Mouse (Mus musculus) 3T3-L1 (cell line): ENCODE results near the gene Ythdf1.

Experiments used
- DNase-seq: peaks from one replicate; pipeline ENCODE4 v3.0.0-alpha.2; 2015; ENCODE audit warnings: low read depth, low spot score

Ythdf1 gene

GRCm38 (mm10) chr2:180910928-180911327 is 9.8 kb downstream of the Ythdf1 start:
- no peak for DNase-seq

- no peak for DNase-seq
Observed at GRCm38 (mm10) chr2:180905556-180906221, 15.1 kb downstream of the Ythdf1 start.

DNA sequence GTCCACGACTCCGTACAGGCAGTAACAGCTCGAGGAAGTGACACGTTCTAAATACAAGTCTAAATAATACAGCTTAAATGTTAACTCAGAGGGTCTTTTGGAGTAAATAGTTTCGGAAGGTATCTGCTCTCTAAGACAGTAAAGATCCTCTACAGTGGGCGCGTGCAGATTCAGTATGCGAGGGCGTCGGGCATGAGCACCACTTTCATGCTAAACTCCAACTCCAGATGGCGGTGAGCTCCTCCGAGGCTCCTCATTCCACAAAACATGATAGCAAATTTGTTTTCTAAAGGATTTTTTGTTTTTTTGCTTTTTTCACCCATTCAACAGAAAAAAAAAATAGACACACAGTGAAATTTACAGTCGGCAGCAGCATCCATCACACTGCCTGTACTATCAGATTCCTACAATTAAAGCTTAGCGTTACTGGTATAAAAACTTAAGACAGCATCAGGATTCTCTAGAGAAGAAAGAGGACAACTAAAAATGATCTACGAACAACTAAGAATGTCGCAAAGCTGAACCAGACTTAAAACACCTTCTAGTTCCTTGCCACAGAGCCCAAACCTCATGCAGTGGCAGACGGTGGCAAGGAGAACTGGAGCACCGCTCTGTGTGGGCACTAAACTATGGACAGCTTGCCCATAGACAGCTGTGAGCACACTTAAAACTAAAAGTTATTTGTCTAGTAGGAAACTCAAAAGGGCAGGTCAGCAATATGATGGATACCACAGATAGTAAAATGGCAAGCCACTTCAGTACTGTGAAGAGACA is 16.1 kb downstream of the Ythdf1 start:
- DNase-seq = no peak

- DNase-seq = peak; percentile 73
Observed at GRCm38 (mm10) chr2:180902086-180902485, 18.7 kb downstream of the Ythdf1 start.

GRCm38 (mm10) chr2:180897857-180898256 is 22.9 kb downstream of the Ythdf1 start:
- no peak for DNase-seq

- no peak for DNase-seq
Observed at GRCm38 (mm10) chr2:180896819-180897625, 23.7 kb downstream of the Ythdf1 start.

GRCm38 (mm10) chr2:180895837-180896525 is 24.8 kb downstream of the Ythdf1 start:
- no peak for DNase-seq

DNA sequence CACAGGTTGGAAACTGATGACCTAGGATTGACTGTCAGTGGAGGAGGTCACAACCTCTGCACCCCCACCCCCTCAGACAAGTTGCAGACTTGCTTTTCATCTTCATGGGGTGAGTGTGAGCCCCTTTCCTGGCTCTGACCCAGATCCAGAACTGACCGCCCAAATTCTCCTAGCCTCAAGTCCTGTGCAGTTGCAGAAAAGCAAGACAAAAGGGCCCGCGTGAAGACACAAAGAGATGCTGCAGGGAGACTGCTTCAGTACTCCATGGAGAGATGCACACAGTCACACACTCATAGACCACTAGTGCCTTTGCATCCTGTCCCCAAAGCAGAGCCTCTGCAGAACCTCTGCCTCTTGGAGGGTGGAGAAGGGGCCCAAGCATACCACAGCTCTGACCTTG is 25.4 kb downstream of the Ythdf1 start:
- no peak for DNase-seq

- DNase-seq = peak; percentile 51
Observed at GRCm38 (mm10) chr2:180894734-180895133, 26.0 kb downstream of the Ythdf1 start.

GRCm38 (mm10) chr2:180894029-180894623 is 26.6 kb downstream of the Ythdf1 start:
- DNase-seq = no peak

GRCm38 (mm10) chr2:180893537-180894028 is 27.2 kb downstream of the Ythdf1 start:
- DNase-seq = no peak

GRCm38 (mm10) chr2:180892841-180893521 is 27.8 kb downstream of the Ythdf1 start:
- no peak for DNase-seq

DNA sequence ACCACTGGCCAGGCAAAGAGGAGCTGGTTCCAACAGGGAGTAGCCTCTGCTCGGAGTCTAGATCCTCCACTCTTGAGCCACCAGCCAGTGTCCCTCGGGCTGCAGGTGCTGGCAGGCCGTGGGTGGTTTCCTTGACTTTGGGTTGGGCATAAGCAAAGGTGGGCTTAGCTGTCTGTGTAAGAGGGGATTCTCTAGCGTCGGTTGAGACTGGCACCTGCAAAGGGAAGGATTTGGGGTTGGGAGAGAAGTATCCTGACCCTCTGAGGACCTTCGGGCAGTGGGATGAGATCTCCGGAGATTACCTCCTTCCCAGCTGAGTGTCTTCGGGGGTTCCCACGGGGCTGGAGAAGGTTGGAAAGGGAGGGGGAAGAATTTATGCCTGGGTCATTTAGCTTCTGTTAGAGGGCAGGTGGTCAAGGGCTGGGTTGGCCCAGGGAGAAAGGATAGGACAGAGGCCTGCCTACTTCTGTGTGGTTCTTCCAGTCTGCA is 28.9 kb downstream of the Ythdf1 start:
- DNase-seq = no peak

DNA sequence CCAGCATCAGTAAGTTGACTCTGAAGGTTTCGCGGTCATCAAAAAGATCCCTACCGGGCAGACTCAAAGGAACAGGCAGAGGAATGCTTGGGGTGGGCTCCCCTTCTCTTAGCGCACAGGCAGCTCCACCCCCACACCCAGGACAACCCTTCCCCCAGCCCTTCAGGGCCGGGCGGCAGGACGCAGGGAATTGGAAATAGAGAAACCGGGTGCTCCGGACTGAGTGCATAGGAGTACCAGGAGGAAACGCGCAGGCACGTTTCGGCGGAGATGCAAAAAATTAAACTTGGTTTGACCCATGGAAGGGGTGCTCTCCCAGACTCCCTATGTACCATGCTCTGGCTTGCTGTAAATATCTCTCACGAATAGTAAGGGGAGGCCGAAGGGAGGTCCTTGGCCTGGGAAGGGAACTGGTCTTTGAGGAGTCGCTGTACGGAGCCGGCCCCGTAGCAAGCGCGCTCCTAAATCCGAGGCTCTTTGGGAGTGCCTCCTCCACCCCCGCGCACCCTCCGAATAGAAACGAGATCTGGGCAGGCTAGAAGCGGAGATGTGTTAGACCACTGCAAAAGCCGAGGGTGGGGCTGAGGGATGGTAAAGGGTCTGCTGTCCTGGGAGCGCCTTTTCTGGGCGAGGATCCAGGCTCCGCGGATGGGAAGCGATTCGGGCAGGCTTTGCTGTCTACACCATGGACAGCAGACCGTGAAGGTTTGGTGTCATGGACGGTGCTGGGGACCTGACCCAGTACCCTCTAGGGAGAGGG is 29.5 kb downstream of the Ythdf1 start:
- no peak for DNase-seq

DNA sequence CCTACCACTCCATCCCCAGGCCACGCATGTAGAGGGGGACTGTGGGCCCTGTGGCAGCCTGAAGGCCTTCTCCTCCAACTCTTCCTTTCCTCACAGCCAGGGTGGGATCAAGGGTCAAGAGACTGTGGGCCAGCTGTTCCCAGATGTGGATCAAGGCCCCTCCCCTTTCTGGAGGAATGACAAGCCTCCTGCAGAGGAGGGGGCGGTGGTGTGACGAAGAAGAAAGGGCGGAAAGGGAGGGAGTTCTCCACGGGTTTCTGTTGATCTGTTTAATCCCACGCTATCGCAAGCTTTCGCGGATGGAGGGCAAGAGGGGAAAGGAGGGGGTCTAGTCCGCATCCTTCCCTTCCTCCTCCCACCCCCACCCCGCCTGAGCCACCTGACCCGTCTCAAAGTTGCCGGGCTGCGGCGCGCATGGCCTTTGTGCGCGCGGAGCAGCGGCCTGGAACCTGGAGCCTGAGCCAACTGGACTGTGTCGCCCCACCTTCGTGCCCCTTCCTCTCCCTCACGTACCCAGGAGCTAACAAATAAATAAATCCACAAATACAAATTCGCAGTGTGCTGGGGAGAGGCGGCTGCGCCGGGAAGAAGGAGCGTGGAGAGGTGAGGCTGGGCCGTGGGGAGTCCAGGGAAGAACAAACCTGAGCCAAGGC is 30.2 kb downstream of the Ythdf1 start:
- DNase-seq = no peak

DNA sequence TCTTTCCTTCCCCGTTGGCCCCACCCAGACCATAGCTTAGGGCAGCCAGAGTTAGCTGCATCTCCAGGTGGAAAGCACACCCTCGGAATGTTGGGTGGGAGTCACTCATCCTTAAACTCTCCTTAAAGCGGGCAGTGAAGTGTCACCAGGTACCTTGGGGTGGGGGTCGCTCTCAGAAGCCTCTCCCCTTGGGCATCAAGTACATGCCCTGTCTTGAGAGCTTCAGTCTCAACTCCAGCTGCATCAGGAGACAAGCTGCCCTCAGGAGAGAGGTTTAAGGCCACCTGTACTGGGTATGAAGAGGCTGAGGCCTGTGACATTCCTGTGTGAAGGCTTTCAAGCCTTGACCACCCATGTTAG is 30.8 kb downstream of the Ythdf1 start:
- DNase-seq = no peak

DNA sequence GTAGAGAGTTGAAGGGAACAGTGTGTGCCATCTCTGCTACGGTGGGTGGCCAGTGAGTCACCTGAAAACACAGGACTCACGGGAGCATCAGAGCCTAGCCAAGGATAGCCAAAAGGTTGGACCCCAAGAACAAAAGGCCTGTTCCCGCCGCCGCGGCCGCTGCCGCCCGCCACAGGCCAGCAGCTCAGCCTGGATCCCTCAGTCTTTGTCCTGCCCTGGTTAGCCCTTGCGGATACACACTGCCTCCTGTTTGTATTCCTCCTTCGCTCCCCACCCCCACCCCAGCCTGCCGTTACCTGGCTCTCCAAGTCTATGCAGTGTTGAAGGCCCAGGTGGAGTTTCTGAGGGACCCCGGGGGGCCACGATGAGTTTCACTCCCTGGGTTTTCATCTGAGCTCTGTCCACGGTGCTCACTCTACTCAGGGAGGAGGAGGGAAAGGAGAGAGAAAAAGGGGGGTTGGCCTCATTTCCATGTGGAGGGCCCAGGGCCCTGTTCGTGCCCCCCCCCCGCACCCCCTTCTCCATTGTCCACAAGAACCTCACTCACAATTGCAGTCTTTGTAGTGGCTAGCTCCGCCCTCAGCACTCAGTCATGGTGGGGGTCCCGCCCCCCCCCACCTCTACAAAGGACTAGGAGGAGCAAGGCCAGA is 31.4 kb downstream of the Ythdf1 start:
- DNase-seq = no peak

GRCm38 (mm10) chr2:180885270-180885669 is 35.5 kb downstream of the Ythdf1 start:
- no peak for DNase-seq

GRCm38 (mm10) chr2:180881281-180881680 is 39.5 kb downstream of the Ythdf1 start:
- no peak for DNase-seq
